Mouse (Mus musculus): ENCODE data around the gene Tardbp.
A peak's percentile ranks its signal among the peaks of the same experiment; 100 is the strongest.

Gene Tardbp

DNA sequence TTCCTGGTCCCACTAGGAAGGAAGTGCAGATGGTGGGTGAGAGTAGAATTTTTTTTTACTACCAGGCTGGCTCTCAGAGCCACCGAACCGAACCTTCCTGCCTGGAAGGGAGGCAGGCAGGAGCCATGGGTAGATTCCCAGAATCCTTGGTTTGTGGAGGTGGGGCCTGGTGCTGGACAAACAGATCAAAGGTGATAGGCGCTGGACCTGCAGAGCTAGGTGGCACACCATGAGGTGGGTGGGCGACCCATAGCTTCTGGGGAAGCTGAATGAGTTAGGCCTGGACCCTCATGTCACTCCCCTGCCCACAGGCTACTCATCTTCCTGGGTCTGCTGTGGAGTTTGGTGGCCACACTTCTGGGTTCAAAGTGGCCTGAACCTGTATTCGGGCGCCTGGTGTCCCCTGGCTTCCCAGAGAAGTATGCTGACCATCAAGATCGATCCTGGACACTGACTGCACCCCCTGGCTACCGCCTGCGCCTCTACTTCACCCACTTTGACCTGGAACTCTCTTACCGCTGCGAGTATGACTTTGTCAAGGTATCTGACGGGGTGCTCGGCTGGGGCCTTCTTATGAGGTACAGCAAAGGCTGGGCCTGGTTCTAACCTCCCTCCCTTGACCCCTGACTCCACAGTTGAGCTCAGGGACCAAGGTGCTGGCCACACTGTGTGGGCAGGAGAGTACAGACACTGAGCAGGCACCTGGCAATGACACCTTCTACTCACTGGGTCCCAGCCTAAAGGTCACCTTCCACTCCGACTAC, 24.3 kb downstream of the Tardbp start, which contains the start of gene Masp2:
Masp2 (plus strand) TSS at position 198 of the 764 bp plus-strand sequence.
- DNase-seq (ENCODE audit: low read depth, low spot score): no peak

- DNase-seq (ENCODE audit: low read depth, low spot score): no peak
These were observed 24.9 kb downstream of the Tardbp start for GRCm38 (mm10) chr4:148601871-148602270.

DNA sequence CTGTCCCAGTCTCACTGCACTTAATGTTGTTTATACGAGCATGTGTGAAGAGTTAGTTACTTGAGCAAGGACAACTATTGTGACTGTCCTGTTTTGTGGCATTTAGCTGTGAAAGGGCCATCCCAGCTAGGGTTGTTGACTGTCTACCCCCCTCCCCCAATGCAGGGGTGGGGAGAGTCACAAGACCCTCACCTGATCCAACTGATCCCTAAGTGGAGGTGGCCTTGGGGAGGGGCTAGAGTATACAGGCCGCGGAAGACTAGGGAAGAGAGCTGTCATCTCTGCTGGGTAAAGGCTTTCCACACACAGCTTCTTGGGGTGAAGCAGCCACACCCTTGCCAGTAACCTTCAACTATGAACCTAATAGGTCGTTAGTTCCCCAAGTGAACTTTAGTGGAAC, 26.5 kb downstream of the Tardbp start:
- DNase-seq (ENCODE audit: low read depth, low spot score): no peak

GRCm38 (mm10) chr4:148598826-148599225, 28.0 kb downstream of the Tardbp start:
- DNase-seq (ENCODE audit: low read depth, low spot score): no peak

- DNase-seq (ENCODE audit: low read depth, low spot score): no peak
These were observed 30.1 kb downstream of the Tardbp start for GRCm38 (mm10) chr4:148596731-148597130.

DNA sequence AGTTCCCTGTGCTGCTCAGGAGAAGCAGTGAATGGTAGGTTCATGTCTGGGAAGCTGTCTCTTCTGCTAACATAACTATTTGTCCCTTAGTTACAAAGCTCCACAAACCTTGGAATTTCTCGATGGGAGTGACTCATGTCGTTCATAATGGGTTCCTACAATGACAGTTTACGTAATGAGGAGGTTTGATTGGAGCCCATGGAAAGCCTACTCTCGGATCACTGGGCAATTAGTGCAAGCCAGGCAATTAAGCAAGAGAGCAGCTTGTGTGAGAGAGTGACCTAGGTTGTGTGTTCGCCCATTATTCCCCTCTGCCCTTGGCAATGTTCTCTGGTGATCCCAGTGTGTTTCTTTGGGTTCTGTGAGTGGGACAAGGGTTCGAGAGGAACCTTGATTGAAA, 30.9 kb downstream of the Tardbp start:
- DNase-seq (ENCODE audit: low read depth, low spot score): no peak

GRCm38 (mm10) chr4:148593996-148594395, 32.8 kb downstream of the Tardbp start:
- DNase-seq (ENCODE audit: low read depth, low spot score): no peak

DNA sequence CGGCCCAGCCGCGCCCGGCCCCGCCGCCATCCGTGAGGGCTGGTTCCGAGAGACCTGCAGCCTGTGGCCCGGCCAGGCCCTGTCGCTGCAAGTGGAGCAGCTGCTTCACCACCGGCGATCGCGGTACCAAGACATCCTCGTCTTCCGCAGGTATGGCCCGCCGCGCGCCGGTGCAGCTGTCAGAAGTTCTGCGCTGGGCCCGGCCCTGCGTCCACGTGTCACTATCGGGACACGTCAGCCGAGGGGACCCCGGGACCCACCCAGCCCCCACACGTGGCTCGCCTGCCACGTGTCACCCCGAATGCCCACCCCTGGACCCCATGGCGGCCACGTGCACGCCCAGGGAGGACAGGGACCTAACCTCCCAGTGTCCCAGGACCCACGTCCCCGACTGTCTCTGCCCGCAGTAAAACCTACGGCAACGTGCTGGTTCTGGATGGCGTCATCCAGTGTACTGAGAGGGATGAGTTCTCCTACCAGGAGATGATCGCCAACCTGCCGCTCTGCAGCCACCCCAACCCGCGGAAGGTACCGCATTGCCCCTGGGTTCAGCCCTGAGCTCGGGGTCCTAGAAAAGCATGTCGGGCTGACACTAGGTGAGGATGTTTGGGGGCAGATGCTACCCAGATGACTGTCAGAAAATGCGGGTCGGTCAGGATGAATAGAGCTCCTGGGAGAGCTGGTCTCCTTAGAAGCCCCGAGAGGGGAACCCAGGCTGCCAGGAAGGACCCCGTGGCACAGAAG, 35.0 kb downstream of the Tardbp start:
- DNase-seq (ENCODE audit: low read depth, low spot score): no peak

DNA sequence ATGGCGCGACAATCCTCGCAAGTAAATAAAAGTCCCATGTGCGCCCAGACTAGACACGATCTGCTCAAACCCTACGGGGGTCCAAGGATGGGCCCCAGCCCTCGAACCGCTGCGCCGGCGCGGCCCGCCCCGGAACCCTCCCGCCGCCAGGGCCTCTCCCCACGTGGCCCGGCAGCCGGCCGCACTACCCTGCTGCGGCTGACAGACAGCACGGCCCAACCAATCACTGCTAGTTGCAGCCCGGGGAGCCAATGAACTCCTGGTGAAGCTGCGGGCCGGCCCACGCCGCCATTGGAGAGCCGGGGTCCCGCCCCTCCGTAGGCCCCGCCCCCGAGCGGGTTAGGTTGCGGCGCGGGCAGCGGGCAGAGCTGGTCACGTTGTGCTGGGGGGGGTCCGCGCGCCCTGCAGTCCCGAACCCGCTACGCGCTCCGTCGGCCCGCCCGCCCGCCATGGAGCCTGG, 35.6 kb downstream of the Tardbp start, which contains the start of gene Srm:
Srm (plus strand) TSS at position 333 of the 460 bp plus-strand sequence.
- peak; percentile 97 for DNase-seq (ENCODE audit: low read depth, low spot score)

- no peak for DNase-seq (ENCODE audit: low read depth, low spot score)
These were observed 36.2 kb downstream of the Tardbp start for GRCm38 (mm10) chr4:148590421-148591170.

- no peak for DNase-seq (ENCODE audit: low read depth, low spot score)
These were observed 37.3 kb downstream of the Tardbp start for GRCm38 (mm10) chr4:148589565-148589964.

GRCm38 (mm10) chr4:148588793-148589192, 38.0 kb downstream of the Tardbp start:
- DNase-seq (ENCODE audit: low read depth, low spot score): no peak

- DNase-seq (ENCODE audit: low read depth, low spot score): no peak
These were observed 40.2 kb downstream of the Tardbp start for GRCm38 (mm10) chr4:148586648-148587047.

- DNase-seq (ENCODE audit: low read depth, low spot score): no peak
These were observed 43.6 kb downstream of the Tardbp start for GRCm38 (mm10) chr4:148583257-148583656.

DNA sequence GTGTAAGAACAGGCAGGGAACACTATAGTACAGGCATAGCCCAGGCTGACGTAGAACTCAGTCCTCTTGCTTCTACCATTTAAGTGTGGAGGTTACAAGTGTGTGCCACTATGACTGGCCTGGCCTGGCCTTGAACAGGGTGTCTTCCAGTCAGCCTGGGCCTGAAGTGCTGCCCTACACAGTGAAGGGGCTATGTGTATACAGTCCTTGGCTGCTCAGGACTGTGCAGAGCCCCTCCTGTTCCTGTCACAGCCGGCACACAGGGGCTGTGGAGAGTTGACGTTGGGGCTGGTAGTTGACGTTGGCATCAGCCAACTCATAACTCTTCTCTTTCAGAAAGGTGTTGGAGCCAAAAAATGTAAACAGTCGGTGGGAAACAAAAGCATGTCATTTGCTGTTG, 45.4 kb downstream of the Tardbp start:
- DNase-seq (ENCODE audit: low read depth, low spot score): no peak

DNA sequence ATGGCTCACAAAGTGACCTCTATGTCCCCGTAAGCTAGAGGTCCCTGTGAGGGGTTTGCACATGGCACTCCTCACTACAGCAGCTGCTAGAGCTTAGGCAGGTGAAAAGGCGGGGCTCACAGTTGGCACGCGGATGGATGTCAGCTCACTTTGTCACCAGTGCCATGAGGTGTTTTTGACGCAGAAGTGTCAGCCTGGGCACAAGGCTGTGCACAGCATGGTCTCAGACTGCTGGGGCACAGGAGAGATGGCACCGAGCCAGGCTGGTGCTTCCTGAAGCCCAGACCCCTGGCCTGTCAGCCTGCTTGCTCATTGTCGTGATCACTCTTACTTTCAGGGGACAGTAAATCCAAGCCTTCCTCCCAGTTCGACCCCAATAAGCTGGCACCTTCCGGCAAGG, 46.1 kb downstream of the Tardbp start:
- DNase-seq (ENCODE audit: low read depth, low spot score): no peak

- DNase-seq (ENCODE audit: low read depth, low spot score): no peak
These were observed 53.6 kb downstream of the Tardbp start for GRCm38 (mm10) chr4:148573222-148573621.

- DNase-seq (ENCODE audit: low read depth, low spot score): no peak
These were observed 56.0 kb downstream of the Tardbp start for GRCm38 (mm10) chr4:148570693-148571295.

DNA sequence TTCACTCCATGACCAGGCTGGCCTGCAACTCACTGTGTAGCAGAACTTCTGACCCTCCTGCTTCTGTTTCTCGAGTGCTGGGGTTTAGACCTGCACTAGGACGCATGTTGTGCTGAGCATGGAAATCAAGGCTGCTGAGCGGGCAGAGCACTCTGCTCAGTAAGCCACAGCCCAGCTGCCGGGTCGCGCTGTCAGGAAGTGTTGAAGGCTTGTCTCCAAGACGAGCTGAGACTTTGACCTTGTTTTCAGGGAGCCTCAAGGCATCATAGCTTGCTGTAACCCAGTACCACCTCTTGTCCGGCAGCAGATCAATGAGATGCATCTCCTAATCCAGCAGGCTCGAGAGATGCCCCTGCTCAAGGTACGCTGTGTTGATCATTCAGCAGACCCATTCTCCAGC, 56.7 kb downstream of the Tardbp start:
- no peak for DNase-seq (ENCODE audit: low read depth, low spot score)

DNA sequence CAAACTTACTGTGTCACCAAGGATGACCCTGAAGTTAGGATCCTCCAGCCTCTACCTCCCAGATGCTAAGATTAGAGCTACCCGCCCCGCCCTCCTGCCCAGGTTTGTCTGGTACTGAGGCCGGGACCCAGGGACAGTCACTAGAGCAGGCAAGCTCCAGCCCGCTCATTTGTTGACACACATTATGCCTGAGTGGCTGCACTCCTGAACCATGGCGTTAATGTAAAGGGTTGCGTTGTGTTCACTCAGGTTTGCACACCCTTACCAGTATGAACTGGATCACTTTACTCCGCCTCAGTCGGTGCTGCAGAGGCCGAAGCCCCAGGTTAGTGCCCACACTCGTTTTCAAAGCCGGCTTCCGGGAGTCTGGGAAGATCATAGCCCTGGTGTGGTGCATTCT, 63.2 kb downstream of the Tardbp start:
- no peak for DNase-seq (ENCODE audit: low read depth, low spot score)

DNA sequence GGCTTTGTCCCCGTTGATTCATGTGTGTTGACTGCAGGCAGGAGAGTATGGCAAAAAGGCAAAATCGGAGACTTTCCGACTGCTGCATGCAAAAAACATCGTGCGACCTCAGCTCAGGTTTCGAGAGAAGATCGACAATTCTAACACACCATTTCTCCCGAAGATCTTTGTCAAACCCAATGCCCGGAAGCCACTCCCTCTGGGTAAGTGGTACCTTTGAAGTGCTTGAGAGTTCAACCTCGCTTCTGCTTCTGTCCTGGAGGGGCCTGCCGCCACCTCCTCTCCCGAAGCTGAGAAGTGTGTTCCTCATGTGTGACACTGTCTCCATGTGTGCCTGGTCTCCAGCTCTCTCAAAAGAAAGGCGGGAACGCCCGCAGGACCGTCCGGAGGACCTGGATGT, 64.1 kb downstream of the Tardbp start:
- no peak for DNase-seq (ENCODE audit: low read depth, low spot score)
